Mouse (Mus musculus) MEL (cell line): Measurements from ENCODE around the gene Ist1. TPM values are rescaled to one million over a fixed set of nuclear protein-coding genes. Genes with fewer than 3 reads are reported as not detected.

Source experiments
- DNase-seq: peaks from one replicate; pipeline ENCODE4 v3.0.0; 2011; ENCODE audit warnings: low read depth, low spot score
- H3K27ac ChIP-seq: 2 replicates; pipeline ENCODE4 v1.5.1; 2012; ENCODE audit warnings: low read depth, mild to moderate bottlenecking, control low read depth, low read length, moderate library complexity; ENCODE audit not compliant: control insufficient read depth
- H3K27me3 ChIP-seq, 2 experiments: fragments of 150-350 bp in 1 of 2; sonication (generic) in 1 of 2; 2 replicates each; pipeline ENCODE4 v1.6.1; 2012; ENCODE audit warnings: low read length in 2 of 2, mild to moderate bottlenecking in 2 of 2, improper control_type of control experiment in 1 of 2, moderate library complexity in 1 of 2; ENCODE audit not compliant: insufficient read depth in 2 of 2, control insufficient read depth in 1 of 2
- H3K36me3 ChIP-seq, 2 experiments: 2 replicates each; pipeline ENCODE4 v1.6.1; 2012 to 2014; ENCODE audit warnings: low read length in 2 of 2, improper control_type of control experiment in 1 of 2, inconsistent platforms in 1 of 2, mild to moderate bottlenecking in 1 of 2; ENCODE audit not compliant: insufficient read depth in 2 of 2, control insufficient read depth in 1 of 2
- H3K4me1 ChIP-seq, 2 experiments: fragments of 150-350 bp in 1 of 2; sonication (generic) in 1 of 2; 2 replicates each; pipeline ENCODE4 v1.6.1; 2012; ENCODE audit warnings: low read length in 2 of 2, improper control_type of control experiment in 1 of 2, mild to moderate bottlenecking in 1 of 2; ENCODE audit not compliant: insufficient read depth in 2 of 2, control insufficient read depth in 1 of 2
- H3K4me3 ChIP-seq, 2 experiments: fragments of 150-350 bp in 1 of 2; sonication (generic) in 1 of 2; 2 replicates each; pipeline ENCODE4 v1.5.1; 2012; ENCODE audit warnings: low read depth in 2 of 2, low read length in 2 of 2, mild to moderate bottlenecking in 2 of 2, moderate library complexity in 2 of 2, control low read depth in 1 of 2, improper control_type of control experiment in 1 of 2; ENCODE audit not compliant: control insufficient read depth in 1 of 2, insufficient read depth in 1 of 2
- H3K79me2 ChIP-seq: 2 replicates; pipeline ENCODE4 v1.6.1; 2012; ENCODE audit warnings: mild to moderate bottlenecking, low read length, moderate library complexity; ENCODE audit not compliant: control insufficient read depth, poor library complexity, insufficient read depth
- H3K9ac ChIP-seq: 2 replicates; pipeline ENCODE4 v1.6.1; 2012; ENCODE audit warnings: low read depth, mild to moderate bottlenecking, control low read depth, low read length, moderate library complexity; ENCODE audit not compliant: control insufficient read depth, poor library complexity, severe bottlenecking
- H3K9me3 ChIP-seq: fragments of 150-350 bp; sonication (generic); replicated peaks from 2 replicates; pipeline ENCODE4 v1.6.1; 2012; ENCODE audit warnings: mild to moderate bottlenecking, low read length, improper control_type of control experiment, moderate library complexity; ENCODE audit not compliant: insufficient read depth
- BHLHE40 ChIP-seq: IDR thresholded peaks from 2 replicates; pipeline ENCODE4 v1.6.1; 2012; ENCODE audit warnings: low read depth, mild to moderate bottlenecking, inconsistent platforms, low read length, improper control_type of control experiment, borderline replicate concordance
- CHD2 ChIP-seq: IDR thresholded peaks from 2 replicates; pipeline ENCODE4 v1.6.1; 2011; ENCODE audit warnings: low read length, improper control_type of control experiment
- ELF1 ChIP-seq: IDR thresholded peaks from 2 replicates; pipeline ENCODE4 v1.6.1; 2014; ENCODE audit warnings: low read depth, mild to moderate bottlenecking, inconsistent platforms, low read length, improper control_type of control experiment, moderate library complexity
- EP300 ChIP-seq, 2 experiments: IDR thresholded peaks; 2 replicates each; pipeline ENCODE4 v1.6.1; 2011; ENCODE audit warnings: improper control_type of control experiment in 2 of 2, low read length in 2 of 2, low read depth in 1 of 2, mild to moderate bottlenecking in 1 of 2
- ETS1 ChIP-seq: IDR thresholded peaks from 2 replicates; pipeline ENCODE4 v1.6.1; 2012; ENCODE audit warnings: low read depth, mild to moderate bottlenecking, inconsistent platforms, low read length, improper control_type of control experiment, moderate library complexity
- GATA1 ChIP-seq: IDR thresholded peaks from 2 replicates; pipeline ENCODE4 v1.6.1; 2011; ENCODE audit warnings: low read depth, low read length, improper control_type of control experiment
- KAT2A ChIP-seq: conservative IDR thresholded peaks from 2 replicates; pipeline ENCODE4 v1.6.1; 2012; ENCODE audit warnings: low read depth, low read length, improper control_type of control experiment, inconsistent platforms
- MAFK ChIP-seq: IDR thresholded peaks from 2 replicates; pipeline ENCODE4 v1.6.1; 2011; ENCODE audit warnings: low read depth, mild to moderate bottlenecking, low read length, improper control_type of control experiment, borderline replicate concordance
- MAZ ChIP-seq: IDR thresholded peaks from 2 replicates; pipeline ENCODE4 v1.6.1; 2012; ENCODE audit warnings: low read depth, mild to moderate bottlenecking, inconsistent platforms, low read length, improper control_type of control experiment
- MEF2A ChIP-seq: IDR thresholded peaks from 2 replicates; pipeline ENCODE4 v1.6.1; 2014; ENCODE audit warnings: low read depth, mild to moderate bottlenecking, inconsistent platforms, low read length, improper control_type of control experiment; ENCODE audit not compliant: poor library complexity, insufficient replicate concordance, severe bottlenecking; ENCODE audit errors: extremely low read depth
- MYB ChIP-seq: IDR thresholded peaks from 2 replicates; pipeline ENCODE4 v1.6.1; 2011; ENCODE audit warnings: mild to moderate bottlenecking, low read depth, low read length, improper control_type of control experiment
- NRF1 ChIP-seq: IDR thresholded peaks from 2 replicates; pipeline ENCODE4 v1.6.1; 2014; ENCODE audit warnings: low read depth, mild to moderate bottlenecking, inconsistent platforms, low read length, improper control_type of control experiment, moderate library complexity; ENCODE audit not compliant: poor library complexity, insufficient read depth, severe bottlenecking
- POLR2A ChIP-seq, 2 experiments: IDR thresholded peaks; 2 replicates each; pipeline ENCODE4 v1.6.1; 2011 to 2012; ENCODE audit warnings: low read length in 2 of 2, mild to moderate bottlenecking in 2 of 2, control low read depth in 1 of 2, improper control_type of control experiment in 1 of 2, low read depth in 1 of 2, moderate library complexity in 1 of 2; ENCODE audit not compliant: control insufficient read depth in 1 of 2, insufficient read depth in 1 of 2, poor library complexity in 1 of 2
- POLR2AphosphoS5 ChIP-seq: IDR thresholded peaks from 2 replicates; pipeline ENCODE4 v1.6.1; 2012; ENCODE audit warnings: low read depth, borderline replicate concordance, mild to moderate bottlenecking, inconsistent platforms, low read length, moderate library complexity, mixed read lengths
- RAD21 ChIP-seq: IDR thresholded peaks from 2 replicates; pipeline ENCODE4 v1.6.1; 2011; ENCODE audit warnings: mild to moderate bottlenecking, low read depth, low read length, improper control_type of control experiment
- SMC3 ChIP-seq: IDR thresholded peaks from 2 replicates; pipeline ENCODE4 v1.6.1; 2011; ENCODE audit warnings: low read depth, low read length, improper control_type of control experiment
- TAL1 ChIP-seq: IDR thresholded peaks from 2 replicates; pipeline ENCODE4 v1.6.1; 2012; ENCODE audit warnings: mild to moderate bottlenecking, inconsistent platforms, low read length, moderate library complexity, mixed read lengths
- TBP ChIP-seq: IDR thresholded peaks from 2 replicates; pipeline ENCODE4 v1.8.0; 2011; ENCODE audit warnings: low read depth, low read length, improper control_type of control experiment
- UBTF ChIP-seq: IDR thresholded peaks from 2 replicates; pipeline ENCODE4 v1.6.1; 2012; ENCODE audit warnings: low read depth, mild to moderate bottlenecking, inconsistent platforms, low read length, improper control_type of control experiment, moderate library complexity, borderline replicate concordance; ENCODE audit not compliant: insufficient read depth
- USF2 ChIP-seq, 2 experiments: IDR thresholded peaks; 2 replicates each; pipeline ENCODE4 v1.6.1; 2011 to 2012; ENCODE audit warnings: improper control_type of control experiment in 2 of 2, low read length in 2 of 2, borderline replicate concordance in 1 of 2, inconsistent platforms in 1 of 2, low read depth in 1 of 2, mild to moderate bottlenecking in 1 of 2; ENCODE audit not compliant: insufficient read depth in 1 of 2
- ZC3H11A ChIP-seq: IDR thresholded peaks from 2 replicates; pipeline ENCODE4 v1.6.1; 2012; ENCODE audit warnings: low read depth, mild to moderate bottlenecking, inconsistent platforms, low read length, improper control_type of control experiment
- ZKSCAN1 ChIP-seq: IDR thresholded peaks from 2 replicates; pipeline ENCODE4 v1.6.1; 2012; ENCODE audit warnings: low read depth, mild to moderate bottlenecking, inconsistent platforms, low read length, improper control_type of control experiment, moderate library complexity
- ZMIZ1 ChIP-seq: IDR thresholded peaks from 2 replicates; pipeline ENCODE4 v1.6.1; 2012; ENCODE audit warnings: low read depth, mild to moderate bottlenecking, inconsistent platforms, low read length, improper control_type of control experiment, moderate library complexity
- ZNF384 ChIP-seq: IDR thresholded peaks from 2 replicates; pipeline ENCODE4 v1.6.1; 2012; ENCODE audit warnings: low read depth, mild to moderate bottlenecking, inconsistent platforms, low read length, improper control_type of control experiment
- polyA plus RNA-seq, 2 experiments: library from polyadenylated mRNA; stranded (reverse) in 1 of 2; unstranded in 1 of 2; fragments of >175 nt in 1 of 2; fragments of >200 nt in 1 of 2; gene quantifications; 2 replicates each; pipeline versions ENCODE4 v1.2.1 to v1.2.4; 2012; ENCODE audit warnings: low replicate concordance in 2 of 2, low read depth in 1 of 2; ENCODE audit not compliant: insufficient read length in 2 of 2, insufficient read depth in 1 of 2, missing spikeins in 1 of 2
- total RNA-seq: library from RNA; depleted of rRNA; stranded (reverse); fragments of 300-350 nt; gene quantifications from 2 replicates; pipeline ENCODE4 v1.2.3, GENCODE M21; 2012

Gene Ist1
- total and polyA plus RNA-seq, 3 experiments: 33.1 to 126 (median 50.4) TPM

GRCm38 (mm10) chr8:109638851-109639250 lies 54.2 kb downstream of the Ist1 start:
- H3K9ac ChIP-seq: no peak overlapping the region
- no peaks in the 10 kb centered on the region for H3K36me3 ChIP-seq
- H3K4me3 ChIP-seq: no peak overlapping the region
- no peaks in the 10 kb centered on the region for H3K27me3 ChIP-seq
- H3K79me2 ChIP-seq: no peaks in the 10 kb centered on the region
- no peak overlapping the region for H3K27ac ChIP-seq
- no peak for TF ChIP-seq POLR2A (IDR thresholded peaks at IDR 0.05; ENCODE audit: control insufficient read depth in 1 of 2, insufficient read depth in 1 of 2, low read depth in 1 of 2, low read length in 2 of 2, poor library complexity in 1 of 2)
- no peak for TF ChIP-seq MEF2A
- TF ChIP-seq RAD21: no peak
- no peak for TF ChIP-seq TAL1
- no peak for TF ChIP-seq MAFK
- TF ChIP-seq MAZ: no peak
- no peak for TF ChIP-seq ZC3H11A
- no peak for TF ChIP-seq NRF1
- no peak for TF ChIP-seq EP300 (IDR thresholded peaks at IDR 0.05; ENCODE audit: low read depth in 1 of 2, low read length in 2 of 2)
- TF ChIP-seq KAT2A: no peak
- no peak for TF ChIP-seq ZMIZ1
- no peak for TF ChIP-seq BHLHE40
- no peak for TF ChIP-seq ETS1
- H3K4me1 ChIP-seq: no peaks in the 10 kb centered on the region
- no peaks in the 10 kb centered on the region for H3K9me3 ChIP-seq
- DNase-seq: no peak

- Histone ChIP-seq H3K4me3 (no peak overlapping the region), H3K79me2 (no peaks in the 10 kb centered on the region), H3K9me3 (no peaks in the 10 kb centered on the region), H3K4me1 (no peaks in the 10 kb centered on the region; a peak in 1 of 4 replicates), H3K9ac (no peak overlapping the region), H3K27ac (no peak overlapping the region), H3K27me3 (no peaks in the 10 kb centered on the region), H3K36me3 (no peaks in the 10 kb centered on the region)
- TF ChIP-seq CHD2 (no peak), ZKSCAN1 (no peak), POLR2AphosphoS5 (no peak), UBTF (no peak), EP300 (IDR thresholded peaks at IDR 0.05; ENCODE audit: low read depth in 1 of 2, low read length in 2 of 2) (no peak), TBP (no peak), GATA1 (no peak), ELF1 (no peak), TAL1 (no peak), SMC3 (no peak), ZC3H11A (no peak), USF2 (IDR thresholded peaks at IDR 0.05; ENCODE audit: borderline replicate concordance in 1 of 2, insufficient read depth in 1 of 2, low read depth in 1 of 2, low read length in 2 of 2) (no peak), NRF1 (no peak), MAFK (no peak), MYB (no peak), ZNF384 (no peak)
- no peak for DNase-seq
Measured at GRCm38 (mm10) chr8:109635146-109635545, 57.9 kb downstream of the Ist1 start.
